Mouse (Mus musculus) adrenal gland, postnatal 25 days (tissue): ENCODE results near the gene Ssty2. TPM values are rescaled to one million over a fixed set of nuclear protein-coding genes. Genes with fewer than 3 reads are reported as not detected.
"Not testable (repeated sequence)": the region's sequence is repeated elsewhere in the genome, so short reads cannot be mapped to it uniquely, and the experiment has no call there.

Experiments
- DNase-seq: peaks from one replicate; pipeline ENCODE4 v3.0.0; 2021; ENCODE audit warnings: mixed read lengths
- long read RNA-seq: library from polyadenylated mRNA; stranded (forward); transcript quantifications from one replicate; pipeline ENCODE4 v2.0.0, GENCODE M21; 2021
- total RNA-seq: library from RNA; stranded (reverse); gene quantifications from 2 replicates; pipeline ENCODE4 v1.2.3, GENCODE M21; 2021

The Ssty2 gene
- not detected in 2 replicates for total RNA-seq
- long read RNA-seq, result 0 reads

- not testable (repeated sequence) for DNase-seq
These were observed at the start of gene Ssty2 for GRCm38 (mm10) chrY:67047972-67048371. Gene Ssty2 (minus strand): TSS chrY:67048072.
